Mouse (Mus musculus) kidney, adult 2 months (tissue): Measurements from ENCODE around the gene Elmo1. TPM values are rescaled to one million over a fixed set of nuclear protein-coding genes. Genes with fewer than 3 reads are reported as not detected.

ENCODE experiments used
- DNase-seq: peaks from one replicate; pipeline ENCODE4 v3.0.0; 2021
- H3K27ac ChIP-seq: fragments of 200-500 bp; 2 replicates; pipeline ENCODE4 v1.5.1; 2012; ENCODE audit warnings: low read depth, low read length, control low read depth, inconsistent platforms; ENCODE audit not compliant: insufficient read depth
- H3K27me3 ChIP-seq: fragments of 200-500 bp; replicated peaks from 2 replicates; pipeline ENCODE4 v1.6.1; 2012; ENCODE audit warnings: mild to moderate bottlenecking, moderate library complexity, low read length, inconsistent platforms; ENCODE audit not compliant: control insufficient read depth, insufficient read depth
- H3K36me3 ChIP-seq: fragments of 200-500 bp; 2 replicates; pipeline ENCODE4 v1.6.1; 2012; ENCODE audit warnings: mild to moderate bottlenecking, moderate library complexity, low read length, inconsistent platforms; ENCODE audit not compliant: control insufficient read depth, insufficient read depth
- H3K4me1 ChIP-seq: fragments of 200-500 bp; 2 replicates; pipeline ENCODE4 v1.6.1; 2011; ENCODE audit warnings: low read length; ENCODE audit not compliant: control insufficient read depth, insufficient read depth
- H3K4me3 ChIP-seq: fragments of 200-500 bp; 2 replicates; pipeline ENCODE4 v1.5.1; 2011; ENCODE audit warnings: mild to moderate bottlenecking, low read depth, low read length, control low read depth; ENCODE audit not compliant: insufficient read depth
- CTCF ChIP-seq: fragments of 200-500 bp; conservative IDR thresholded peaks from 2 replicates; pipeline ENCODE4 v1.5.1; 2011; ENCODE audit warnings: low read depth, mild to moderate bottlenecking, control low read depth, low read length, moderate library complexity, mixed read lengths; ENCODE audit not compliant: insufficient read depth, insufficient read length
- POLR2A ChIP-seq: fragments of 200-500 bp; IDR thresholded peaks from one replicate; pipeline ENCODE4 v1.6.1; 2011; ENCODE audit warnings: low read depth, low read length, control low read depth
- WGBS: fragments of 180-500 bp; shearing (Covaris S2); methylation state at CpG from one replicate; pipeline ENCODE4 v1.1.7; 2018; 5-methylcytosine and 5-hydroxymethylcytosine counted together
- polyA plus RNA-seq: library from polyadenylated mRNA; depleted of rRNA; stranded (reverse); fragments of >200 nt; gene quantifications from 2 replicates; pipeline ENCODE4 v1.2.3, GENCODE M21; 2012

The Elmo1 gene
- polyA plus RNA-seq, 1 experiment: 4.5 TPM

- no peaks in the 10 kb centered on the region for H3K36me3 ChIP-seq
- 86% methylated on average over 7 of the region's 7 CpGs for WGBS
- DNase-seq: no peak
- H3K27me3 ChIP-seq: no peaks in the 10 kb centered on the region
- H3K4me1 ChIP-seq: 0 out of 2 replicates have a peak, but pooled peaks cover 2% of the 10 kb centered on the region
- H3K4me3 ChIP-seq: no peak overlapping the region
- TF ChIP-seq POLR2A (no peak), CTCF (no peak)
- no peak overlapping the region for H3K27ac ChIP-seq
Measured at GRCm38 (mm10) chr13:20118909-20119308, 28.5 kb downstream of the Elmo1 start.

- peak; percentile 14 for DNase-seq
- H3K27ac ChIP-seq: no peak overlapping the region
- H3K36me3 ChIP-seq: no peaks in the 10 kb centered on the region
- no peak overlapping the region for H3K4me3 ChIP-seq
- H3K4me1 ChIP-seq: no peaks in the 10 kb centered on the region
- TF ChIP-seq POLR2A (no peak), CTCF (no peak)
- 62% methylated on average over 5 of the region's 5 CpGs for WGBS
- no peaks in the 10 kb centered on the region for H3K27me3 ChIP-seq
Measured at GRCm38 (mm10) chr13:20120723-20121122, 30.3 kb downstream of the Elmo1 start.

GRCm38 (mm10) chr13:20121385-20122043 is 31.1 kb downstream of the Elmo1 start:
- Histone ChIP-seq H3K4me1 (no peaks in the 10 kb centered on the region), H3K27me3 (no peaks in the 10 kb centered on the region), H3K36me3 (no peaks in the 10 kb centered on the region), H3K4me3 (no peak overlapping the region), H3K27ac (no peak overlapping the region)
- DNase-seq: no peak
- TF ChIP-seq CTCF: no peak
- no peak for TF ChIP-seq POLR2A
- 85% methylated on average over 8 of the region's 8 CpGs for WGBS

GRCm38 (mm10) chr13:20123975-20124374 is 33.6 kb downstream of the Elmo1 start:
- H3K27ac ChIP-seq: no peak overlapping the region
- DNase-seq: no peak
- H3K27me3 ChIP-seq: no peaks in the 10 kb centered on the region
- WGBS: 68% methylated on average over 3 of the region's 3 CpGs
- TF ChIP-seq POLR2A: no peak
- no peak for TF ChIP-seq CTCF
- H3K36me3 ChIP-seq: no peaks in the 10 kb centered on the region
- no peak overlapping the region for H3K4me3 ChIP-seq
- H3K4me1 ChIP-seq: no peaks in the 10 kb centered on the region

- Histone ChIP-seq H3K36me3 (no peaks in the 10 kb centered on the region), H3K27me3 (no peaks in the 10 kb centered on the region), H3K4me3 (no peak overlapping the region), H3K27ac (no peak overlapping the region), H3K4me1 (no peaks in the 10 kb centered on the region)
- DNase-seq: no peak
- no peak for TF ChIP-seq CTCF
- TF ChIP-seq POLR2A: no peak
- 51% methylated on average over 7 of the region's 7 CpGs for WGBS
Measured at GRCm38 (mm10) chr13:20124965-20125364, 34.6 kb downstream of the Elmo1 start.

- WGBS: 93% methylated on average over 10 of the region's 10 CpGs
- no peak overlapping the region for H3K4me3 ChIP-seq
- TF ChIP-seq CTCF (no peak), POLR2A (no peak)
- no peaks in the 10 kb centered on the region for H3K27me3 ChIP-seq
- H3K27ac ChIP-seq: no peak overlapping the region
- no peaks in the 10 kb centered on the region for H3K4me1 ChIP-seq
- DNase-seq: no peak
- no peaks in the 10 kb centered on the region for H3K36me3 ChIP-seq
Measured at GRCm38 (mm10) chr13:20125845-20126244, 35.4 kb downstream of the Elmo1 start.

GRCm38 (mm10) chr13:20127553-20127952 is 37.2 kb downstream of the Elmo1 start:
- Histone ChIP-seq H3K4me1 (no peaks in the 10 kb centered on the region), H3K27me3 (no peaks in the 10 kb centered on the region), H3K27ac (no peak overlapping the region), H3K36me3 (no peaks in the 10 kb centered on the region), H3K4me3 (no peak overlapping the region)
- peak; percentile 48 for DNase-seq
- WGBS: 63% methylated on average over 4 of the region's 4 CpGs
- TF ChIP-seq POLR2A (no peak), CTCF (no peak)
